Mouse (Mus musculus) heart, embryonic 16.5 days (tissue): ENCODE results near the gene Anks1. TPM values are rescaled to one million over a fixed set of nuclear protein-coding genes. Genes with fewer than 3 reads are reported as not detected.

Experiments used
- ATAC-seq: fragments of 200-750 bp; cut with Nextera tagmentation; replicated peaks from 2 replicates; pipeline ENCODE4 v1.8.0; 2017; ENCODE audit warnings: moderate number of reproducible peaks; ENCODE audit not compliant: insufficient read depth, low FRiP score; ENCODE audit errors: extremely low read depth
- H3K27ac ChIP-seq: fragments of 300-500 bp; sonication (generic); 2 replicates; pipeline ENCODE4 v1.5.1; 2014; ENCODE audit warnings: mild to moderate bottlenecking, low read length, control low read depth, moderate library complexity
- H3K27me3 ChIP-seq: fragments of 300-500 bp; sonication (generic); 2 replicates; pipeline ENCODE4 v1.6.1; 2014; ENCODE audit warnings: low read length, mixed read lengths; ENCODE audit not compliant: control insufficient read depth, insufficient read depth
- H3K36me3 ChIP-seq: fragments of 300-500 bp; sonication (generic); 2 replicates; pipeline ENCODE4 v1.6.1; 2014; ENCODE audit not compliant: control insufficient read depth, insufficient read depth
- H3K4me1 ChIP-seq: fragments of 300-500 bp; sonication (generic); 2 replicates; pipeline ENCODE4 v1.6.1; 2014; ENCODE audit warnings: low read length, mixed read lengths; ENCODE audit not compliant: control insufficient read depth, insufficient read depth
- H3K4me2 ChIP-seq: fragments of 300-500 bp; sonication (generic); 2 replicates; pipeline ENCODE4 v1.6.1; 2014; ENCODE audit warnings: low read depth, mild to moderate bottlenecking, control low read depth, low read length
- H3K4me3 ChIP-seq: fragments of 300-500 bp; sonication (generic); 2 replicates; pipeline ENCODE4 v1.5.1; 2014; ENCODE audit warnings: mild to moderate bottlenecking, control low read depth, low read length
- H3K9ac ChIP-seq: fragments of 300-500 bp; sonication (generic); 2 replicates; pipeline ENCODE4 v1.6.1; 2014; ENCODE audit warnings: low read length, control low read depth
- H3K9me3 ChIP-seq: fragments of 300-500 bp; sonication (generic); replicated peaks from 2 replicates; pipeline ENCODE4 v1.6.1; 2016; ENCODE audit warnings: low read length; ENCODE audit not compliant: control insufficient read depth
- WGBS: fragments of 180-500 bp; shearing (Covaris S2); extraction: QIAGEN DNeasy Blood & Tissue Kit; methylation state at CpG from one replicate; pipeline ENCODE4 v1.1.7; 2014; 5-methylcytosine and 5-hydroxymethylcytosine counted together
- polyA plus RNA-seq: library from polyadenylated mRNA; unstranded; fragments of >200 nt; fragmentation: Nextera tagmentation; extraction: Ambion mirVana; gene quantifications from 2 replicates; pipeline ENCODE4 v1.2.1, GENCODE M21; 2015

The Anks1 gene
- polyA plus RNA-seq, 1 experiment from 2014 or later: 11.4 TPM

- 74% methylated on average over 14 of the region's 14 CpGs for WGBS
Measured at GRCm38 (mm10) chr17:28036813-28037756, 128.0 kb downstream of the Anks1 start.

GRCm38 (mm10) chr17:28040620-28041019 lies 131.5 kb downstream of the Anks1 start:
- WGBS: 43% methylated on average over 16 of the region's 16 CpGs
- peaks cover 15% of the 10 kb centered on the region for H3K36me3 ChIP-seq
- H3K9me3 ChIP-seq: no peaks in the 10 kb centered on the region
- H3K27me3 ChIP-seq: no peaks in the 10 kb centered on the region
- H3K4me1 ChIP-seq: peaks cover 17% of the 10 kb centered on the region
- no peak overlapping the region for H3K4me3 ChIP-seq
- H3K4me2 ChIP-seq: no peak overlapping the region
- no peak for ATAC-seq
- no peak overlapping the region for H3K27ac ChIP-seq
- H3K9ac ChIP-seq: no peak overlapping the region

More at GRCm38 (mm10) chr17:28036813-28037756, 128.0 kb downstream of the Anks1 start:
- H3K4me1 ChIP-seq: peaks cover 40% of the 10 kb centered on the region
- no peak for ATAC-seq
- no peaks in the 10 kb centered on the region for H3K9me3 ChIP-seq
- H3K36me3 ChIP-seq: peaks cover 12% of the 10 kb centered on the region
- no peaks in the 10 kb centered on the region for H3K27me3 ChIP-seq
- H3K4me2 ChIP-seq: no peak overlapping the region
- no peak overlapping the region for H3K4me3 ChIP-seq
- no peak overlapping the region for H3K9ac ChIP-seq
- no peak overlapping the region for H3K27ac ChIP-seq

- peaks cover 15% of the 10 kb centered on the region for H3K36me3 ChIP-seq
- H3K9me3 ChIP-seq: no peaks in the 10 kb centered on the region
- no peak for ATAC-seq
- H3K4me3 ChIP-seq: no peak overlapping the region
- no peak overlapping the region for H3K27ac ChIP-seq
- H3K9ac ChIP-seq: no peak overlapping the region
- H3K4me2 ChIP-seq: no peak overlapping the region
- 92% methylated on average over 13 of the region's 13 CpGs for WGBS
- H3K4me1 ChIP-seq: peaks cover 17% of the 10 kb centered on the region
- H3K27me3 ChIP-seq: no peaks in the 10 kb centered on the region
Measured at GRCm38 (mm10) chr17:28041298-28041697, 132.2 kb downstream of the Anks1 start.

GRCm38 (mm10) chr17:28042299-28042771 lies 133.2 kb downstream of the Anks1 start:
- 53% methylated on average over 23 of the region's 23 CpGs for WGBS
- H3K4me1 ChIP-seq: peaks cover 10% of the 10 kb centered on the region
- 0 out of 2 replicates have a peak overlapping the region, but pooled peaks have one; percentile 16 for H3K9ac ChIP-seq
- H3K36me3 ChIP-seq: peaks cover 15% of the 10 kb centered on the region
- no peaks in the 10 kb centered on the region for H3K9me3 ChIP-seq
- no peak overlapping the region for H3K27ac ChIP-seq
- H3K4me3 ChIP-seq: no peak overlapping the region
- ATAC-seq: no peak
- H3K27me3 ChIP-seq: no peaks in the 10 kb centered on the region
- H3K4me2 ChIP-seq: no peak overlapping the region

GRCm38 (mm10) chr17:28047017-28047416 lies 137.9 kb downstream of the Anks1 start:
- Histone ChIP-seq H3K4me3 (no peak overlapping the region), H3K27ac (no peak overlapping the region), H3K36me3 (peaks cover 15% of the 10 kb centered on the region), H3K4me2 (no peak overlapping the region), H3K9ac (no peak overlapping the region), H3K27me3 (no peaks in the 10 kb centered on the region), H3K4me1 (peaks cover 2% of the 10 kb centered on the region), H3K9me3 (no peaks in the 10 kb centered on the region)
- ATAC-seq: no peak
- WGBS: 88% methylated on average over 5 of the region's 5 CpGs

GRCm38 (mm10) chr17:28047520-28047919 lies 138.4 kb downstream of the Anks1 start:
- WGBS: 78% methylated on average over 5 of the region's 5 CpGs
- Histone ChIP-seq H3K4me3 (no peak overlapping the region), H3K4me2 (no peak overlapping the region), H3K9ac (no peak overlapping the region), H3K36me3 (peaks cover 17% of the 10 kb centered on the region), H3K9me3 (no peaks in the 10 kb centered on the region), H3K27ac (no peak overlapping the region), H3K27me3 (no peaks in the 10 kb centered on the region), H3K4me1 (no peaks in the 10 kb centered on the region)
- no peak for ATAC-seq

GRCm38 (mm10) chr17:28048425-28048824 lies 139.3 kb downstream of the Anks1 start:
- ATAC-seq: peak; percentile 86
- H3K36me3 ChIP-seq: peaks cover 20% of the 10 kb centered on the region
- no peaks in the 10 kb centered on the region for H3K27me3 ChIP-seq
- no peak overlapping the region for H3K27ac ChIP-seq
- no peaks in the 10 kb centered on the region for H3K9me3 ChIP-seq
- no peak overlapping the region for H3K4me3 ChIP-seq
- no peak overlapping the region for H3K9ac ChIP-seq
- no peaks in the 10 kb centered on the region for H3K4me1 ChIP-seq
- H3K4me2 ChIP-seq: no peak overlapping the region
- WGBS: 43% methylated on average over 4 of the region's 4 CpGs

GRCm38 (mm10) chr17:28050210-28050609 lies 141.1 kb downstream of the Anks1 start:
- Histone ChIP-seq H3K9me3 (no peaks in the 10 kb centered on the region), H3K27me3 (no peaks in the 10 kb centered on the region), H3K4me1 (no peaks in the 10 kb centered on the region), H3K9ac (no peak overlapping the region), H3K4me2 (no peak overlapping the region), H3K36me3 (peaks cover 29% of the 10 kb centered on the region), H3K4me3 (no peak overlapping the region), H3K27ac (no peak overlapping the region)
- ATAC-seq: no peak
- 84% methylated on average over 8 of the region's 8 CpGs for WGBS

GRCm38 (mm10) chr17:28052293-28052863 lies 143.3 kb downstream of the Anks1 start:
- Histone ChIP-seq H3K4me1 (no peaks in the 10 kb centered on the region), H3K9ac (no peak overlapping the region), H3K27me3 (no peaks in the 10 kb centered on the region), H3K27ac (no peak overlapping the region), H3K4me2 (no peak overlapping the region), H3K36me3 (peaks cover 32% of the 10 kb centered on the region), H3K9me3 (no peaks in the 10 kb centered on the region), H3K4me3 (no peak overlapping the region)
- 83% methylated on average over 21 of the region's 21 CpGs for WGBS
- no peak for ATAC-seq
